Mouse (Mus musculus) spleen, postnatal 14 days (tissue): Measurements from ENCODE around the gene Rnasek.

Experiments used
- DNase-seq, 2 experiments: peaks; one replicate each; pipeline ENCODE4 v3.0.0; 2021 to 2022; ENCODE audit warnings: low spot score in 2 of 2

Gene Rnasek

GRCm38 (mm10) chr11:70236717-70237116 is 2.9 kb downstream of the Rnasek start:
- no peak for DNase-seq

DNA sequence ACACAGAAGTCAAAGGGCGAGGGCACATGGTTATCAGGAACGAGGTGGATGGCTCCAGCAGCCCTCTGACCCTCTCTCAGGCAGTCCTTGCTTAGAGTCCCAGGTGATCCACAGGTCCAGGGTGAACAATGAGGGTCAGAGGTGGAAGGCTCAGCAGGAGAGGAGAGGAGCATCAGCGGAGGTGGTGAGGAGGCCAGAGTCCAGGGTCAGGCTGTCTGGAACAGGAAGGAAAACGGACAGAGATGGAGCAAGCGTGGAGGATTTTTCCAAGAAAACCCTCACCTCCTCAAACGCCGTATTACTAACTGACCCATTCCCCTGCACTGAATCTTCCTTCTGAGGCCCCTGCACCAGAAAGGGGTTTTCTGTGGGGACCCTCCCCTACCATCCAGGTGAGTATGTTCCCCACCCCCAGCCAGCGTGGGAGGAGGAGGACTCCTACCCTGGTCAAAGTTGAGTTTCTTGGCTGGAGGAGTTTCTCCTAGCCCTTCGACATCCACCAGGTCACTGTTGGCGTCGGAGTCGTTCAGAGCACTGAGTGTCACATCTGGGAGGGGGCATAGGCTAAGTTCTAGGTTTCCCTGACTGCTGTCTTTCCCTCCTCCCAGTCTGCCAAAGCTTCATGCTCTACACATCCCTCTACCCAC is 4.3 kb downstream of the Rnasek start:
- DNase-seq, result no peak

DNA sequence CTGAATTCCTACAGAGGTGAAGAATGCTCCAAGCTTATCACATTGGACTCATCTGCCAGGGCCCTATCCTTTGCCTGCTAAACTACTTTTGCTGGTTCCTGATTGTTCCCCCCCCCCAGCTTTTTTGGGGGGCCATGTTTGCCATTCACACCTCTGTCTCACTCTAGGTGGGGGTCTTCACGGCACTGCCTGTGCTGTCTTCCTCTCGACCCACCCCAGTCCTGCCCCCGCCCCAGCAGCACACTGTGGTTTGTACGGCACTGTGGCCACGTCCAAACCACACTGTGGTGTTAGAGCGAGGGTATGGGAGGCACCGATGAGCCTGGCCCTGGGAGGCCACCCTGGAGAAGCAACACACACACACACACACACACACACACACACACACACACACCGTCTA is 5.1 kb downstream of the Rnasek start:
- DNase-seq, result no peak

DNA sequence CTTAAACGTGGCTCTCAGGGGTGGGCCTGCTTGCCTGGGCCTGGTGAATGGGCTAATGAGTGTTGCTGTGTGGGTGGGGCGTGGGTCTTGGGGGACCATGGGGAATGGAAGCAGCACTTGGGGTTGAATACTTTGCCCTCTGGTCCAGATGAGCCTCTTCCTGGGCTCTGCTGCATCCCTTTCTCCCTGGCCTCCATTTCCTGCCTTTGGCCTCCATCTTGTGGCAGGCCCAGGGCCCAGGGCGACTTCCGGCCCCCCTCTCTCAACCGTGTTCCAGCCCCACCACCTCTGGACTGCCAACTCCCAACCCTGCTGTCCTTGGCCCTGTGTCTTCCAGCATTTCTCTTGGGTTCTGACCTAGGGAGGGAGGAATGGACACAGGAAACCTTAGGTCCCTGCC is 5.6 kb downstream of the Rnasek start:
- DNase-seq, result no peak

DNA sequence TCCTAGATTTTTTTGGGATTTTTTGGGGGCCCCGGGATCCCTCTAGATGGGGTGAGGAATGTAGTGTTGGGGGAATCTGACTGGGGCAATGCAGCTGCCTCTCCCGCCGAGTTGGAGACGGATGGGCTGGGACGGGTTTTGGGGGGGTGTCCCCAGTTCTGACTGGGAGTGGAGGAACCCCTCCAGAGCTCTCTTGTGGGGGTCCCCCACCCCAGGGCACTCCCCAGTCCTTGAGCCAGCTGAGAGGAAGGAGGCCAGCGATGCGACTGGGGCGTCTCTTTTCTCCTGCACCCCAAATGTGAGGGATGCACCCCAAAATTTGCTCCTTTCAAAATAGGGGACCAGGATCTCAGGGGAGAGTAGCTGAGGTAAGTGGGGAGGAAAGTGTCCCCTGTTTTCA is 6.6 kb downstream of the Rnasek start:
- DNase-seq, result no peak

DNA sequence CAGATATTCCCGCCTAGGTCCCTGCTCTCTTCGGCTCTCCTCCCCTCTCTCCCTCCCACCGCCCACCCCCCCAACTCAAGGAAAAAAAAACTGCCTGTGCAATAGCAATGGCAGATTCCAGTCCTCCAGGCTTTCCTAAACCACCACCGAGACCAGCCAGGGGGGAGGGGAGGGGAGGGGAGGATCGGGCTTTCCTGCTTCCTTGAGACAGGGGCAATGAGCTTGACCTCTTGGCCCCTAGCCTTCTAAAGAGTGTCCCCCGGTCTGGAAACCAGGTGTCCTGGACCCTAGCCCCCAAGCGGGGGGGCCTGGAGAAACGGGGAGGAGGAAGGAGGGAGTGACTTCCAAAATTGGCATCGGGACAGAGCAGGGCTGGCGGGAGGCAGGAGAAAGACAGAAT is 7.1 kb downstream of the Rnasek start:
- DNase-seq, result no peak

GRCm38 (mm10) chr11:70230239-70230727 is 9.4 kb downstream of the Rnasek start:
- DNase-seq, result peak; percentile 67 to 82

GRCm38 (mm10) chr11:70229260-70230010 is 10.2 kb downstream of the Rnasek start, which contains the start of gene Bcl6b:
Gene Bcl6b, minus strand, starts transcription at chr11:70229798.
- DNase-seq, result no peak

DNA sequence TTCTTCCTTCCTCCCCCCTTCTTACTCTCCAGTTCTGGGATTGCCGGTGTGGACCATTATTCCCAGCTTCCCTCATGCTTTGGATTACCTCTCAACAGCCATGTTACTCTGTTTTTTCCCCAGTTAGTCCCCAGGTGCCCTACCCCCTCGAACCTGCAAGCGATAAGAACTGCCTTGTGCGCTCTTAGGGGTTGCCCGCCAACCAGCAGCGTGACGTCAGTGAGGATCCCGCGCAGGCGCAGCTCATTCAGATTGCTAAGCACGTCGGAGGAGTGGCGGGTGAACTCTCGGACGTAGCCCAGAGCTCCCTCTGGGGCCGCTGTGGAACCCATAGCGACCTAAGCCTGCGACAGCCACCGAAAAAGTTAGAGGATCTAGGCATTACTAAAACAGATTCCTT is 10.8 kb downstream of the Rnasek start:
- peak; percentile 74 to 82 for DNase-seq

DNA sequence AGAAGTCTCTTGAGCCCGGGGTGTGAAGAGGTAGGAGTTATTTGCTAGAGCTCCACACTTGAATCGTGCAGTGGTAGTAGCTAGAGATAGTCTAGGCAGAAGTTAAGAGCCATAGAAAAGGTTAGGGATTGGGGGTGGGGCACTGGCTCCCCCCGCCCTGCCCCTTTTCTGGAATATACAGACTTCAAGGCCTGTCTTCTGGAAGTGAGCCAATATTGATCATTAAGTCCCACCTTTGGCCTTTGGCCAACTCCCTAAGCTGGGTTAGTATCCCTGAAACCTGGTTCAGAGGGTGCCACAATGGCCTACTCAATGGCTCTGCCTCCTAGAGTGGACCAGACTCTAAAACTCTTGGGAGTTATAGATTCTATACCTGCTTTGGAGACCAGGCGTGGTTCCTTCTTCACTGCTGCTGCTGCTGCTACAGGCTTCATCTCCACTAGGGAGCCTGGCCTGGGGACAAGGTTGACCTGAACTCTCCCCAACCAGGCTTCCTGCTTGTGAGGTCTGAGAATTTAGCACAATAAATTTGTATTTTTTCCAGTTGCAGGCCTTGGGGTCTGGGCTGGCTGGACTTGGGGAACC is 11.9 kb downstream of the Rnasek start:
- DNase-seq, result no peak

GRCm38 (mm10) chr11:70227126-70227525 is 12.5 kb downstream of the Rnasek start:
- DNase-seq, result no peak

DNA sequence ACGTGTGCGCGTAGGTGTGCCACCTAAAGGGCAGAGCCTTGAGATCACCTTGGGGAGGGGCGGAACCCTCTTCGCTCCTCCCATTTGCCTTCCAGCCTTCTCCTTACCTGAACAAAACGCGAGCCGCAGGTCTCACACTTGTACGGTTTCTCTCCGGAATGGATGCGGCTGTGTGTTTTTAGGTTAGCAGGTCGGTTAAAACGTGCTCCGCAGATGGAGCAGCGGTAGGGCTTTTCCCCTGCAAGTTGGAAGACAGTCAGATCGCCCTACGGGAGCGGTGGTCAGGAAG is 13.1 kb downstream of the Rnasek start:
- no peak for DNase-seq

DNA sequence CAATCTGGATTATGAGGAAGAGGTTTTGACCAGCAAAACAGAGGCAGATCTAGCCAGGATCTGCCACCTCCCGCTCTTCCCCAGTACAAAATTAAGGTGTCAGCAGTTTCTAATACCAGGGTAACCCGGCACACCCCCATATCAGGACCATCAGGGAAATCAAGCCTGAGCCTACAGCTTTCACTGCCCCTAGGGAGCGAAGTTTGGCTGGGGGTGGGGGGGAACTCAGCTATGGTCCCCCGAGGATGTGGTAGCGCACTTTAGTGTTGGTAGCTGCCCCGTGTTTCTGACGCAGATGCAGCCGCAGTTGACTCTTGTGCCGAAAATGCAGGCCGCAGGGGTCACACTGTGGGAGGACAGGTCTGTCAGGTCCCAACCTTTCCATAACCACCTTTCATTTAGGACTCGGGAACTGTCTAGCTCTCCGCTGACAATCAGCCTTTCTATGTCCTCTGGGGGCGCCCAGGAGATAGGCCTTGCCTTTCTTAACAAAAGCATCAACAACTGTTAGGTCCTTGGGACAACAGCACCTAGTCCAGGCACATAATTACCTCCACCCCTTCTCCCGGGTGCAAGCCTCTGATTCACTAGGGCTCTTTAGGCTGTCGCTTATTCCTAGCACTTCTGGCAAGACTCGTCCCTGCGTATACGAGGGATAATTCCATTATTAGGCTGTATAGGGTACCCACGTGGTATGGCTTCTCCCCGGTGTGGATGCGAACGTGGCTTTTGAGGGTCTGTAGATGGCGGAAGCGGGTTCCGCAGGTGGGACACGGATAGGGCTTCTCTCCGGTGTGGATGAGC is 13.6 kb downstream of the Rnasek start:
- DNase-seq, result no peak

DNA sequence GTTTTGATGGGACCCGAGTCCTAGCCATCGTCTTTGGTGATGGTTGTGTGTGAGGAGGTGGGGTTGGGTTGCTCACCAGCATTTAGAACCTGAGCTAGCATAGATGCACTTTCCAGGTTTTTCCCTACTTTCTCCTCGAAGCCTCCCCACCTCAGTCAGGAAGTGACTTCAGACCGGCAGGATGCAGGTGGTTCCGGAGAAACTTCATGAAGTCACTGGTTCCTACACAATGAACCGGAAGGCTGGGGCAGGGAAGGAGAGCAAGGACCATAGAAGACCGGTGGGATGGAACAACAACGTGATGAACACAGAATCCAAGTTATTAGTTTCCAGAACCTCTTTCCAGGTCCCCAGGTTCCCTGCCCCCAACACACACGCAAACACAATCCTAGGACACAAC is 15.9 kb downstream of the Rnasek start:
- DNase-seq, result no peak

DNA sequence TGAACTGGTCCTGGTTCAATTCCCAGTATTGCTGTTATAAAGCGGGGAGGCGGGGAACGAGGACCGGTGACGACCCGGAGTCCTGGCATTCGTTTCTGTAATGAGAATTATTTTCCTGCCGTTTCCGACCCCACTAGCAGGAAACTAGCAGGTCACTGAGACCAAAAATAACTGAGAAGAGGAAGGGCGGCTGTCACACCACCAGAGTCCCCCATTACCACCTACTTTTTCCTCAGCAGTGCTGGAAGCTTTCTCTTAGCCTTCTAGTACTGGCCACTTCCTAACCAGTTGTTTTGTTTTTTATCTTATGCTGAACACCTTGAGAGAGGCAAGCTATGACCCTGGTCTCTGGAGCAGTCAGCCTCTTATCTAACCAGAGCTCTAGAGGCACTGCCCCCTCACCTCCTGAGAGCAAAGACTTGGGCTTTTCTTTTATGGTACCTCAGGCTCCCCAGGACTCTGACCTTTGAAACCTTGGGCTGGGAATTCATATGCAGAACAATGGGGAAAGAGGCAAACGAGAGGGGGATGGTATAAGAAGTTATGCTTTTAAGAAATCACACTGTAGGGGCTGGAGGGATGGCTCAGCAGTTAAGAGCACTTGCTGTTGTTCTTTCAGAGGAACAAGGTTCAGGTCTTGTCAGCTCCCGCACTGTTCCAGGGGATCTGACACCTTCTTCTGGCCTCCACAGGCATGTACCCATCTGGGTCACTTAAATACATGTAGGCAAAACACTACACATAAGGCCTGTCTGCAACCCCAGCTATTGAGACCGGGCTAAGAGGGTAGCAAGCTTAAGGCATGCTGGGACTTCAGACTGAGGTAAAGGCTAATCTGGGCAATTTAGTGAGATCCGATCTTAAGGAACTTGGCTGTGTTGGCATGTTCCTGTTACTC is 17.8 kb downstream of the Rnasek start:
- DNase-seq, result no peak

- DNase-seq, result peak; percentile 76 to 79
Observed at GRCm38 (mm10) chr11:70220731-70221602, 18.7 kb downstream of the Rnasek start, which contains the start of gene Slc16a13. Gene Slc16a13, minus strand, starts transcription at chr11:70221064.

DNA sequence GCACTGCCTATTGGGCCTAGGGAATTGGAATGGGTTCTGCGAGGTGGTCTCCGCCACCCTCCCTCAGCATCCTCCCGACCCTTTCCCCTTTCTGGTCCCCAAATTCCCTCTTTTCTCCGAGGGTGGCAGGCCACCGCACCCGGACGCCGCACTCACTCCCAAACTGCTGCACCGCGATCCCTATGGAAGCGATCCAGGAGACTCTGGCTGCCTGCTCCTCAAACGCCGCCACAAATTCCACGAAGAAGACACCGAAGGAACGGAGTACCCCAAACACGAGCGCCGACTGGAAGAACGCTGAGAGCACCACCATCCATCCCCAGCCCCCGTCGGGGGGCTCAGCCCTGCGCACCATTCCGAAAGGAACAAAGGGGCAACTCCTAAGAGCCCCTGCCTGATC is 19.3 kb downstream of the Rnasek start:
- DNase-seq, result no peak

GRCm38 (mm10) chr11:70219873-70220272 is 19.8 kb downstream of the Rnasek start:
- DNase-seq, result no peak

DNA sequence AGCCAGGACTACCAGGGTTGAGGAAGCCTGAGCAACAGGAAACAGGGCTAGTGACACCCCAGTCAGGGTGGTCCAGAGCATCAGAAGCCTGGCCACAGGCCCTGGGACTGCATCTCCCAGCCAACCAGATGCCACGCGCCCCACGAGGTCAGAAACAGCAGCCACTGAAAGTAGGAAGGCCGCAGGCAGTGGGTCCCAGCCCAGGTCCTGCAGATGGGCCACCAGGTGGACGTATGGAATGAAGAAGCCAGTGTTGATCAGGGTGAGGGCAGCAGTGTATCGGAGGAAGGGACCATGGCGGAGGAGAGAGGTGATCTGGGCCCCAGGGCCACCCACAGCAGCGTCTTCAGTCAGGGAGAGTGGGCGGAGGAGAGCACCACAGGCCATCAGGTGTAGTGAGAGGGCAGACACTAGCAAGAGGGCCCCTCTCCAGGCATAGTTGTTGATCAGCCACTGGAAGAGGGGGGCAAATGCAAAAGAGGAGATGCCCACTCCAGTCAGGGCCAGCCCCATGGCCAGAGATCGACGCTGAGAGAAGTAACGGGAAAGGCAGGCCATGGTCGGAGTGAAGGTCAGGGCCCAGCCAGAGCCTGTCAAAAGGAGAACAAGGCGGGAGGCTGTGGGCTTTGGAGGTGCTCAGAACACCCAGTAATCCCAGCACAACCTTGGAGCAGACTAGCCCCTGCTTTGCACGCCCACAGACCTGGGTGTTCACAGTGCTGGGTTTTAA is 20.7 kb downstream of the Rnasek start:
- DNase-seq, result no peak

DNA sequence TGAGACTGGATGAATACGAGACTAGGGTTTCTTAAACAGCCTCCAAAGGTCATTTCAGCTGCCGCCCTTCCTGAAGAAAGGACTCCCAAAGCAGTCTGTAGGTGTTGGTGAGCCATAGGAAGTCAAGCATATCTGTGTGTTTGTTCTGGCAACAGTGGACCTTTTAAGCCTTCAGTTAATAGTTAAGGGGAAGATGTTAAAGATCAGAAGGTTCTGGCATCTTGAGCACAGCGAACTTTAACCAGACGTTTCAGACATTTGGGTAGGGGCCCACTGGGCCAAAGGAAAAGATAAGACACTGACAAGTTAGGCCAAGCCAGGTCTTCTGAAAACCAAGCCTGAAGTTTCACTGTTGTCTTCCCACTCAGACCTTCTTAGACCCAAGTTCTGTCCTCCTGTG is 21.6 kb downstream of the Rnasek start:
- no peak for DNase-seq
